Comparison of ENCODE assay signal across 8 mouse cellular contexts in genomic region chr14:19706454-19706853, GRCm38 (mm10). TPM values are rescaled to one million over a fixed set of nuclear protein-coding genes. Genes with fewer than 3 reads are reported as not detected.
DNase-seq lines count a peak whose midpoint lies in the region; ATAC-seq lines count a peak whose summit lies in the region.

No protein-coding gene starts in this region.

- no peak overlapping the region for H3K9ac ChIP-seq in midbrain, embryonic 11.5 days (ENCODE audit: low read length)

- peak; percentile 73 for DNase-seq in ovary, postnatal 14 days (ENCODE audit: low spot score)
- DNase-seq in ovary, adult 18-20 months (ENCODE audit: low spot score), result no peak
- peak; percentile 42 for DNase-seq in cerebellum, adult 9-10 months
- DNase-seq in frontal cortex, adult 2 months (ENCODE audit: extremely low spot score in 1 of 2, low spot score in 1 of 2), result peak; percentile 39 to 85
- peak; percentile 69 for DNase-seq in hindlimb bud, embryonic 11.5 days (ENCODE audit: extremely low spot score, low read depth, low spot score)
- peak; percentile 57 for DNase-seq in left cerebral cortex, adult 11 months (ENCODE audit: low spot score)
- DNase-seq in midbrain, embryonic 11.5 days (ENCODE audit: low spot score, missing footprints), result peak; percentile 94
- peak; percentile 45 to 51 for DNase-seq in spleen, postnatal 36 days (ENCODE audit: low spot score in 2 of 2)

- 2% methylated on average over 5 of the region's 5 CpGs for WGBS in midbrain, embryonic 11.5 days

- no peaks in the 10 kb centered on the region for H3K36me3 ChIP-seq in midbrain, embryonic 11.5 days (ENCODE audit: control insufficient read depth, insufficient read depth, low read length)

- no peak overlapping the region for H3K27ac ChIP-seq in midbrain, embryonic 11.5 days (ENCODE audit: low read depth, low read length)

- no peak overlapping the region for H3K4me2 ChIP-seq in midbrain, embryonic 11.5 days

- H3K9me3 ChIP-seq in midbrain, embryonic 11.5 days (ENCODE audit: control insufficient read depth, low read length), result no peaks in the 10 kb centered on the region

- H3K4me1 ChIP-seq in midbrain, embryonic 11.5 days (ENCODE audit: control insufficient read depth, insufficient read depth, low read length), result peaks cover 4% of the 10 kb centered on the region; the same call in 1 of the 2 replicates

- H3K27me3 ChIP-seq in midbrain, embryonic 11.5 days (ENCODE audit: control insufficient read depth, insufficient read depth, low read length), result no peaks in the 10 kb centered on the region

- no peak overlapping the region for H3K4me3 ChIP-seq in midbrain, embryonic 11.5 days (ENCODE audit: low read depth, low read length)

- peak; percentile 47; the same call in 1 of the 2 replicates for ATAC-seq in midbrain, embryonic 11.5 days (ENCODE audit: low FRiP score)

RNA-seq across cellular contexts. Expression of gene Nid2, which starts 44.6 kb away (rescaled TPM):
- polyA plus RNA-seq in frontal cortex, adult 2 months (2012; rRNA removed), result 4.6 and 5.7 TPM in 2 replicates
- polyA plus RNA-seq in midbrain, embryonic 11.5 days (2014; fragmentation: Nextera tagmentation; extraction: Ambion mirVana), result 30.0 and 32.2 TPM in 2 replicates
